Mouse (Mus musculus) bone marrow macrophage, adult 2 months (primary cell): ENCODE measurements around the gene Slc8a1.

Source experiments
- CTCF ChIP-seq: IDR thresholded peaks from 2 replicates; pipeline ENCODE4 v1.5.1; 2012; ENCODE audit warnings: low read depth, mild to moderate bottlenecking, low read length, moderate library complexity
- POLR2A ChIP-seq: IDR thresholded peaks from 2 replicates; pipeline ENCODE4 v1.6.1; 2012; ENCODE audit warnings: mild to moderate bottlenecking, low read depth, low read length, borderline replicate concordance

DNA sequence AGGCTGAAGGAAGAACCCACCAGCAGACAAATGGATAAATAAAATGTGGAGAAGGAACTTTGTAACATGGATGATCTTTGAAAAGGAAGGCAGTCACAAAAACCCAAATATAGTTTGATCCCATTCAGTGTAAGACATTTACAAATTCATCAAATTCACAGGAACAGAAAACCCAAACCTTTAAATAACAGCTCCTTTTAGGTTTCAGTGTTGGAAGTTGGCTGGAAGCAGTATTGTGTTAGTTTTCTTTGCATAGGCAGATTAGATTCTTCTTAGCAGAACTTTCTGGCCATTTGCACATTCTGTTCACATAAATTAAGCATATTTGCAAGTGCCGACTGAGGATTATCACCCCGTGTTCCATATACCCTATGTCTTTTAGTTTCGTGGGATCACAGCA, 193.3 kb downstream of the Slc8a1 start:
- TF ChIP-seq CTCF (no peak), POLR2A (no peak)
